Mouse (Mus musculus) MEL (cell line): ENCODE data around the gene Fgr. TPM values are rescaled to one million over a fixed set of nuclear protein-coding genes. Genes with fewer than 3 reads are reported as not detected.

Experiments
- DNase-seq: peaks from one replicate; pipeline ENCODE4 v3.0.0; 2011; ENCODE audit warnings: low read depth, low spot score
- H3K27ac ChIP-seq: 2 replicates; pipeline ENCODE4 v1.5.1; 2012; ENCODE audit warnings: low read depth, mild to moderate bottlenecking, control low read depth, low read length, moderate library complexity; ENCODE audit not compliant: control insufficient read depth
- H3K27me3 ChIP-seq, 2 experiments: fragments of 150-350 bp in 1 of 2; sonication (generic) in 1 of 2; 2 replicates each; pipeline ENCODE4 v1.6.1; 2012; ENCODE audit warnings: low read length in 2 of 2, mild to moderate bottlenecking in 2 of 2, improper control_type of control experiment in 1 of 2, moderate library complexity in 1 of 2; ENCODE audit not compliant: insufficient read depth in 2 of 2, control insufficient read depth in 1 of 2
- H3K36me3 ChIP-seq, 2 experiments: 2 replicates each; pipeline ENCODE4 v1.6.1; 2012 to 2014; ENCODE audit warnings: low read length in 2 of 2, improper control_type of control experiment in 1 of 2, inconsistent platforms in 1 of 2, mild to moderate bottlenecking in 1 of 2; ENCODE audit not compliant: insufficient read depth in 2 of 2, control insufficient read depth in 1 of 2
- H3K4me1 ChIP-seq, 2 experiments: fragments of 150-350 bp in 1 of 2; sonication (generic) in 1 of 2; 2 replicates each; pipeline ENCODE4 v1.6.1; 2012; ENCODE audit warnings: low read length in 2 of 2, improper control_type of control experiment in 1 of 2, mild to moderate bottlenecking in 1 of 2; ENCODE audit not compliant: insufficient read depth in 2 of 2, control insufficient read depth in 1 of 2
- H3K4me3 ChIP-seq, 2 experiments: fragments of 150-350 bp in 1 of 2; sonication (generic) in 1 of 2; 2 replicates each; pipeline ENCODE4 v1.5.1; 2012; ENCODE audit warnings: low read depth in 2 of 2, low read length in 2 of 2, mild to moderate bottlenecking in 2 of 2, moderate library complexity in 2 of 2, control low read depth in 1 of 2, improper control_type of control experiment in 1 of 2; ENCODE audit not compliant: control insufficient read depth in 1 of 2, insufficient read depth in 1 of 2
- H3K79me2 ChIP-seq: 2 replicates; pipeline ENCODE4 v1.6.1; 2012; ENCODE audit warnings: mild to moderate bottlenecking, low read length, moderate library complexity; ENCODE audit not compliant: control insufficient read depth, poor library complexity, insufficient read depth
- H3K9ac ChIP-seq: 2 replicates; pipeline ENCODE4 v1.6.1; 2012; ENCODE audit warnings: low read depth, mild to moderate bottlenecking, control low read depth, low read length, moderate library complexity; ENCODE audit not compliant: control insufficient read depth, poor library complexity, severe bottlenecking
- H3K9me3 ChIP-seq: fragments of 150-350 bp; sonication (generic); replicated peaks from 2 replicates; pipeline ENCODE4 v1.6.1; 2012; ENCODE audit warnings: mild to moderate bottlenecking, low read length, improper control_type of control experiment, moderate library complexity; ENCODE audit not compliant: insufficient read depth
- CTCF ChIP-seq, 3 experiments: IDR thresholded peaks in 2 of 3; conservative IDR thresholded peaks in 1 of 3; 2 replicates each; pipeline ENCODE4 v1.5.1; 2011 to 2012; ENCODE audit warnings: low read length in 3 of 3, low read depth in 2 of 3, mild to moderate bottlenecking in 2 of 3, improper control_type of control experiment in 1 of 3, inconsistent platforms in 1 of 3, mixed read lengths in 1 of 3, moderate library complexity in 1 of 3; ENCODE audit not compliant: control insufficient read depth in 1 of 3, insufficient read depth in 1 of 3, poor library complexity in 1 of 3, severe bottlenecking in 1 of 3
- E2F4 ChIP-seq: IDR thresholded peaks from 2 replicates; pipeline ENCODE4 v1.6.1; 2011; ENCODE audit warnings: low read depth, low read length, improper control_type of control experiment, borderline replicate concordance
- ELF1 ChIP-seq: IDR thresholded peaks from 2 replicates; pipeline ENCODE4 v1.6.1; 2014; ENCODE audit warnings: low read depth, mild to moderate bottlenecking, inconsistent platforms, low read length, improper control_type of control experiment, moderate library complexity
- ETS1 ChIP-seq: IDR thresholded peaks from 2 replicates; pipeline ENCODE4 v1.6.1; 2012; ENCODE audit warnings: low read depth, mild to moderate bottlenecking, inconsistent platforms, low read length, improper control_type of control experiment, moderate library complexity
- JUND ChIP-seq: IDR thresholded peaks from 2 replicates; pipeline ENCODE4 v1.6.1; 2011; ENCODE audit warnings: low read depth, mild to moderate bottlenecking, improper control_type of control experiment, low read length
- KAT2A ChIP-seq: conservative IDR thresholded peaks from 2 replicates; pipeline ENCODE4 v1.6.1; 2012; ENCODE audit warnings: low read depth, low read length, improper control_type of control experiment, inconsistent platforms
- MAZ ChIP-seq: IDR thresholded peaks from 2 replicates; pipeline ENCODE4 v1.6.1; 2012; ENCODE audit warnings: low read depth, mild to moderate bottlenecking, inconsistent platforms, low read length, improper control_type of control experiment
- NRF1 ChIP-seq: IDR thresholded peaks from 2 replicates; pipeline ENCODE4 v1.6.1; 2014; ENCODE audit warnings: low read depth, mild to moderate bottlenecking, inconsistent platforms, low read length, improper control_type of control experiment, moderate library complexity; ENCODE audit not compliant: poor library complexity, insufficient read depth, severe bottlenecking
- POLR2A ChIP-seq, 2 experiments: IDR thresholded peaks; 2 replicates each; pipeline ENCODE4 v1.6.1; 2011 to 2012; ENCODE audit warnings: low read length in 2 of 2, mild to moderate bottlenecking in 2 of 2, control low read depth in 1 of 2, improper control_type of control experiment in 1 of 2, low read depth in 1 of 2, moderate library complexity in 1 of 2; ENCODE audit not compliant: control insufficient read depth in 1 of 2, insufficient read depth in 1 of 2, poor library complexity in 1 of 2
- POLR2AphosphoS2 ChIP-seq: IDR thresholded peaks from 2 replicates; pipeline ENCODE4 v1.6.1; 2011; ENCODE audit warnings: low read length, improper control_type of control experiment
- RCOR1 ChIP-seq: IDR thresholded peaks from 2 replicates; pipeline ENCODE4 v1.6.1; 2012; ENCODE audit warnings: low read depth, mild to moderate bottlenecking, inconsistent platforms, low read length, improper control_type of control experiment
- TAL1 ChIP-seq: IDR thresholded peaks from 2 replicates; pipeline ENCODE4 v1.6.1; 2012; ENCODE audit warnings: mild to moderate bottlenecking, inconsistent platforms, low read length, moderate library complexity, mixed read lengths
- TBP ChIP-seq: IDR thresholded peaks from 2 replicates; pipeline ENCODE4 v1.8.0; 2011; ENCODE audit warnings: low read depth, low read length, improper control_type of control experiment
- USF1 ChIP-seq: IDR thresholded peaks from 2 replicates; pipeline ENCODE4 v1.6.1; 2014; ENCODE audit warnings: low read depth, mild to moderate bottlenecking, inconsistent platforms, low read length, improper control_type of control experiment, moderate library complexity
- ZNF384 ChIP-seq: IDR thresholded peaks from 2 replicates; pipeline ENCODE4 v1.6.1; 2012; ENCODE audit warnings: low read depth, mild to moderate bottlenecking, inconsistent platforms, low read length, improper control_type of control experiment
- polyA plus RNA-seq, 2 experiments: library from polyadenylated mRNA; stranded (reverse) in 1 of 2; unstranded in 1 of 2; fragments of >175 nt in 1 of 2; fragments of >200 nt in 1 of 2; gene quantifications; 2 replicates each; pipeline versions ENCODE4 v1.2.1 to v1.2.4; 2012; ENCODE audit warnings: low replicate concordance in 2 of 2, low read depth in 1 of 2; ENCODE audit not compliant: insufficient read length in 2 of 2, insufficient read depth in 1 of 2, missing spikeins in 1 of 2
- total RNA-seq: library from RNA; depleted of rRNA; stranded (reverse); fragments of 300-350 nt; gene quantifications from 2 replicates; pipeline ENCODE4 v1.2.3, GENCODE M21; 2012

Gene Fgr
- total and polyA plus RNA-seq, 3 experiments: not detected

- Histone ChIP-seq H3K9me3 (no peaks in the 10 kb centered on the region), H3K27me3 (no peaks in the 10 kb centered on the region), H3K36me3 (no peaks in the 10 kb centered on the region), H3K4me3 (no peak overlapping the region), H3K79me2 (no peaks in the 10 kb centered on the region), H3K9ac (no peak overlapping the region), H3K27ac (no peak overlapping the region), H3K4me1 (no peaks in the 10 kb centered on the region)
- no peak for DNase-seq
- TF ChIP-seq ETS1 (no peak), E2F4 (no peak), CTCF (IDR thresholded peaks at IDR 0.05 in 2 of 3, conservative IDR thresholded peaks at IDR 0.05 in 1 of 3; ENCODE audit: control insufficient read depth in 1 of 3, insufficient read depth in 1 of 3, low read depth in 2 of 3, low read length in 3 of 3, poor library complexity in 1 of 3, severe bottlenecking in 1 of 3) (no peak), TAL1 (no peak), KAT2A (no peak)
Observed at GRCm38 (mm10) chr4:133034478-133034877, 60.6 kb downstream of the Fgr start.

- no peak overlapping the region for H3K27ac ChIP-seq
- no peaks in the 10 kb centered on the region for H3K27me3 ChIP-seq
- H3K4me1 ChIP-seq: no peaks in the 10 kb centered on the region
- no peak for DNase-seq
- no peak overlapping the region for H3K4me3 ChIP-seq
- H3K36me3 ChIP-seq: no peaks in the 10 kb centered on the region
- TF ChIP-seq POLR2AphosphoS2: no peak
- TF ChIP-seq USF1: no peak
- no peak for TF ChIP-seq ELF1
- no peak for TF ChIP-seq NRF1
- no peak for TF ChIP-seq E2F4
- no peak for TF ChIP-seq ZNF384
- no peaks in the 10 kb centered on the region for H3K79me2 ChIP-seq
- H3K9ac ChIP-seq: no peak overlapping the region
- H3K9me3 ChIP-seq: no peaks in the 10 kb centered on the region
Observed at GRCm38 (mm10) chr4:133035446-133035845, 61.6 kb downstream of the Fgr start.

DNA sequence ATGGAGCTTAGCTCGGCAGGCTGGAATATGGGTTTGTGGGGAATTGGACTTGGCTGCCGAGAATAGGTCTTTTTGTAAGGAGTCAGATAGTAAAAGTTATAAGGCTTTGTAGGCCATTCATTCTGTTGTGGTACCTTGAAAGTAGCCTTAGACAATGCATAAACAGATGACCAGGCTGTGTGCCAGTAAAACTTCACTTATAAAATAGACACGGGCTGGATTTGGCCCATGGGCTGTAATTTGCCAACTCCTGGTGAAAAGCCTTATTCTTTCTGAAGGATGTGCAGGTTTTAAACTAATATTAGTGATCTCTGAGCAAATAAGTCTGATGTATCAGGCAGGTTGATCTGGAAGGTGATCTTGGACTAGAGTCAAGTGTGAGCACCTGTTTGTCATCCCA lies 62.1 kb downstream of the Fgr start:
- no peak for TF ChIP-seq POLR2A (IDR thresholded peaks at IDR 0.05; ENCODE audit: control insufficient read depth in 1 of 2, insufficient read depth in 1 of 2, low read depth in 1 of 2, low read length in 2 of 2, poor library complexity in 1 of 2)
- no peak for TF ChIP-seq KAT2A
- TF ChIP-seq TBP: no peak
- no peak for TF ChIP-seq CTCF (IDR thresholded peaks at IDR 0.05 in 2 of 3, conservative IDR thresholded peaks at IDR 0.05 in 1 of 3; ENCODE audit: control insufficient read depth in 1 of 3, insufficient read depth in 1 of 3, low read depth in 2 of 3, low read length in 3 of 3, poor library complexity in 1 of 3, severe bottlenecking in 1 of 3)
- TF ChIP-seq MAZ: no peak
- TF ChIP-seq JUND: no peak
- no peak for TF ChIP-seq TAL1
- TF ChIP-seq RCOR1: no peak
- H3K36me3 ChIP-seq: no peaks in the 10 kb centered on the region
- no peak overlapping the region for H3K9ac ChIP-seq
- H3K4me1 ChIP-seq: no peaks in the 10 kb centered on the region
- DNase-seq: no peak
- H3K27ac ChIP-seq: no peak overlapping the region
- no peak overlapping the region for H3K4me3 ChIP-seq
- H3K9me3 ChIP-seq: no peaks in the 10 kb centered on the region
- H3K79me2 ChIP-seq: no peaks in the 10 kb centered on the region
- H3K27me3 ChIP-seq: no peaks in the 10 kb centered on the region
